Mouse (Mus musculus) T-helper 2 cell (primary cell): ENCODE measurements around the gene Ptprz1.

Source experiments
- in situ Hi-C: fragments of 300-600 bp; cut with MboI, MseI; formaldehyde crosslinking; loops from one replicate; pipeline ENCODE4 v1.15.1; 2025; ENCODE audit warnings: high pct_unique_total_duplicates

The Ptprz1 gene

GRCm38 (mm10) chr6:22874781-22875613 lies at the start of gene Ptprz1:
Gene Ptprz1, plus strand, starts transcription at chr6:22875502.
- in situ Hi-C loops: no loop called here

GRCm38 (mm10) chr6:22833637-22834036 lies 41.7 kb upstream of the Ptprz1 start:
- in situ Hi-C loops: no loop called here

GRCm38 (mm10) chr6:22834100-22834970 lies 41.0 kb upstream of the Ptprz1 start:
- in situ Hi-C loops: no loop called here

GRCm38 (mm10) chr6:22875614-22876541 lies 576 bp downstream of the Ptprz1 start:
- in situ Hi-C loops: no loop called here

- in situ Hi-C loops: no loop called here
Observed at GRCm38 (mm10) chr6:22887978-22888377, 12.7 kb downstream of the Ptprz1 start.

- in situ Hi-C loops: no loop called here
Observed at GRCm38 (mm10) chr6:22889333-22889732, 14.0 kb downstream of the Ptprz1 start.

GRCm38 (mm10) chr6:22901983-22902382 lies 26.7 kb downstream of the Ptprz1 start:
- in situ Hi-C loops: no loop called here

GRCm38 (mm10) chr6:22908510-22909256 lies 33.4 kb downstream of the Ptprz1 start:
- in situ Hi-C loops: no loop called here

- in situ Hi-C loops: no loop called here
Observed at GRCm38 (mm10) chr6:22909257-22909907, 34.1 kb downstream of the Ptprz1 start.

GRCm38 (mm10) chr6:22909908-22910260 lies 34.6 kb downstream of the Ptprz1 start:
- in situ Hi-C loops: loop anchor here (10.0 kb wide), 1 partner anchor 1295 kb away; no protein-coding TSS in a partner anchor

- in situ Hi-C loops: no loop called here
Observed at GRCm38 (mm10) chr6:22922880-22923279, 47.6 kb downstream of the Ptprz1 start.

- in situ Hi-C loops: no loop called here
Observed at GRCm38 (mm10) chr6:22932768-22933265, 57.5 kb downstream of the Ptprz1 start.

GRCm38 (mm10) chr6:22937126-22937525 lies 61.8 kb downstream of the Ptprz1 start:
- in situ Hi-C loops: no loop called here

GRCm38 (mm10) chr6:22937526-22937925 lies 62.2 kb downstream of the Ptprz1 start:
- in situ Hi-C loops: no loop called here

- in situ Hi-C loops: no loop called here
Observed at GRCm38 (mm10) chr6:22944191-22944590, 68.9 kb downstream of the Ptprz1 start.

- in situ Hi-C loops: no loop called here
Observed at GRCm38 (mm10) chr6:22963374-22963773, 88.1 kb downstream of the Ptprz1 start.

- in situ Hi-C loops: no loop called here
Observed at GRCm38 (mm10) chr6:22968073-22968472, 92.8 kb downstream of the Ptprz1 start.

GRCm38 (mm10) chr6:22983769-22984519 lies 108.6 kb downstream of the Ptprz1 start:
- in situ Hi-C loops: no loop called here

- in situ Hi-C loops: no loop called here
Observed at GRCm38 (mm10) chr6:22984520-22985154, 109.3 kb downstream of the Ptprz1 start.
